Mouse (Mus musculus): ENCODE measurements around the gene Rangrf.
"Not testable (repeated sequence)": the region's sequence is repeated elsewhere in the genome, so short reads cannot be mapped to it uniquely, and the experiment has no call there.

The Rangrf gene

GRCm38 (mm10) chr11:68975085-68975484, at the start of gene Rangrf:
Gene Rangrf, minus strand, starts transcription at chr11:68975185.
- no peak for DNase-seq (ENCODE audit: low spot score in 2 of 2)

- no peak for DNase-seq (ENCODE audit: low spot score in 2 of 2)
These were observed 45.7 kb upstream of the Rangrf start for GRCm38 (mm10) chr11:69020691-69021090.

GRCm38 (mm10) chr11:69016755-69017154, 41.8 kb upstream of the Rangrf start:
- no peak for DNase-seq (ENCODE audit: low spot score in 2 of 2)

- DNase-seq (ENCODE audit: low spot score in 2 of 2) = peak; percentile 62 to 88
These were observed 40.9 kb upstream of the Rangrf start, which contains the start of gene Ctc1 for GRCm38 (mm10) chr11:69015644-69016441. Gene Ctc1, plus strand, starts transcription at chr11:69015911.

GRCm38 (mm10) chr11:69012071-69012601, 37.2 kb upstream of the Rangrf start:
- peak; percentile 80 to 91 for DNase-seq (ENCODE audit: low spot score in 2 of 2)

- DNase-seq (ENCODE audit: low spot score in 2 of 2) = not testable (repeated sequence)
These were observed 36.5 kb upstream of the Rangrf start for GRCm38 (mm10) chr11:69011445-69011844.

GRCm38 (mm10) chr11:69010400-69011323, 35.7 kb upstream of the Rangrf start:
- no peak for DNase-seq (ENCODE audit: low spot score in 2 of 2)

GRCm38 (mm10) chr11:69009508-69009907, 34.5 kb upstream of the Rangrf start:
- no peak for DNase-seq (ENCODE audit: low spot score in 2 of 2)

- peak; percentile 73 to 89 for DNase-seq (ENCODE audit: low spot score in 2 of 2)
These were observed 33.5 kb upstream of the Rangrf start, which contains the start of gene Pfas for GRCm38 (mm10) chr11:69008182-69009121. Gene Pfas, minus strand, starts transcription at chr11:69008460.

- not testable (repeated sequence) for DNase-seq (ENCODE audit: low spot score in 2 of 2)
These were observed 31.6 kb upstream of the Rangrf start for GRCm38 (mm10) chr11:69006575-69006974.

GRCm38 (mm10) chr11:69005193-69005592, 30.2 kb upstream of the Rangrf start:
- peak in 1 of 2 experiments; percentile 24 for DNase-seq (ENCODE audit: low spot score in 2 of 2)

GRCm38 (mm10) chr11:69003592-69003991, 28.6 kb upstream of the Rangrf start:
- DNase-seq (ENCODE audit: low spot score in 2 of 2) = no peak

- DNase-seq (ENCODE audit: low spot score in 2 of 2) = not testable (repeated sequence)
These were observed 27.8 kb upstream of the Rangrf start for GRCm38 (mm10) chr11:69002782-69003181.

- DNase-seq (ENCODE audit: low spot score in 2 of 2) = no peak
These were observed 22.1 kb upstream of the Rangrf start for GRCm38 (mm10) chr11:68997080-68997479.

GRCm38 (mm10) chr11:68994377-68994776, 19.4 kb upstream of the Rangrf start:
- DNase-seq (ENCODE audit: low spot score in 2 of 2) = no peak

GRCm38 (mm10) chr11:68993122-68993521, 18.1 kb upstream of the Rangrf start:
- no peak for DNase-seq (ENCODE audit: low spot score in 2 of 2)

GRCm38 (mm10) chr11:68988341-68988740, 13.4 kb upstream of the Rangrf start:
- DNase-seq (ENCODE audit: low spot score in 2 of 2) = no peak

- DNase-seq (ENCODE audit: low spot score in 2 of 2) = no peak
These were observed 12.4 kb upstream of the Rangrf start for GRCm38 (mm10) chr11:68987365-68987882.

GRCm38 (mm10) chr11:68982639-68983369, 7.8 kb upstream of the Rangrf start:
- DNase-seq (ENCODE audit: low spot score in 2 of 2) = peak in 1 of 2 experiments; percentile 77

- DNase-seq (ENCODE audit: low spot score in 2 of 2) = no peak
These were observed 5.9 kb upstream of the Rangrf start for GRCm38 (mm10) chr11:68980919-68981318.
